Mouse (Mus musculus): ENCODE measurements around the gene Cfap77.
A peak's percentile ranks its signal among the peaks of the same experiment; 100 is the strongest.

Gene Cfap77

GRCm38 (mm10) chr2:28994014-28994413, 60.9 kb downstream of the Cfap77 start:
- no peak for DNase-seq

GRCm38 (mm10) chr2:28988781-28989180, 66.1 kb downstream of the Cfap77 start:
- no peak for DNase-seq

- no peak for DNase-seq
These were observed 74.6 kb downstream of the Cfap77 start for GRCm38 (mm10) chr2:28980080-28980910.

GRCm38 (mm10) chr2:28978461-28978860, 76.4 kb downstream of the Cfap77 start:
- DNase-seq = no peak

- DNase-seq = peak; percentile 45
These were observed 78.2 kb downstream of the Cfap77 start for GRCm38 (mm10) chr2:28976635-28977034.

GRCm38 (mm10) chr2:28975604-28976003, 79.3 kb downstream of the Cfap77 start:
- DNase-seq = no peak

- DNase-seq = no peak
These were observed 80.3 kb downstream of the Cfap77 start for GRCm38 (mm10) chr2:28974520-28974919.

GRCm38 (mm10) chr2:28973832-28974450, 80.9 kb downstream of the Cfap77 start:
- DNase-seq = no peak

GRCm38 (mm10) chr2:28970424-28970823, 84.4 kb downstream of the Cfap77 start:
- DNase-seq = no peak

GRCm38 (mm10) chr2:28968278-28968677, 86.6 kb downstream of the Cfap77 start:
- no peak for DNase-seq

- DNase-seq = no peak
These were observed 88.6 kb downstream of the Cfap77 start for GRCm38 (mm10) chr2:28966151-28966795.

- no peak for DNase-seq
These were observed 91.3 kb downstream of the Cfap77 start for GRCm38 (mm10) chr2:28963565-28963964.

- no peak for DNase-seq
These were observed 93.2 kb downstream of the Cfap77 start for GRCm38 (mm10) chr2:28961636-28962035.

GRCm38 (mm10) chr2:28961024-28961585, 93.8 kb downstream of the Cfap77 start:
- no peak for DNase-seq

GRCm38 (mm10) chr2:28956874-28957273, 98.0 kb downstream of the Cfap77 start:
- DNase-seq = no peak

GRCm38 (mm10) chr2:28954595-28954994, 100.3 kb downstream of the Cfap77 start:
- DNase-seq = no peak

- DNase-seq = no peak
These were observed 101.9 kb downstream of the Cfap77 start for GRCm38 (mm10) chr2:28952981-28953380.

- no peak for DNase-seq
These were observed 108.6 kb downstream of the Cfap77 start for GRCm38 (mm10) chr2:28946312-28946711.

GRCm38 (mm10) chr2:28945388-28945787, 109.5 kb downstream of the Cfap77 start:
- no peak for DNase-seq

GRCm38 (mm10) chr2:28943666-28944516, 111.0 kb downstream of the Cfap77 start:
- DNase-seq = no peak

- no peak for DNase-seq
These were observed 115.9 kb downstream of the Cfap77 start for GRCm38 (mm10) chr2:28938997-28939396.

GRCm38 (mm10) chr2:28930571-28930970, 124.3 kb downstream of the Cfap77 start:
- DNase-seq = no peak

GRCm38 (mm10) chr2:28923912-28924311, 131.0 kb downstream of the Cfap77 start:
- DNase-seq = peak; percentile 46
